Mouse (Mus musculus) layer of hippocampus, adult 9-11 months (tissue): ENCODE results near the gene Palmd.

Experiments used
- DNase-seq: peaks from one replicate; pipeline ENCODE4 v3.0.0; 2022

The Palmd gene

DNA sequence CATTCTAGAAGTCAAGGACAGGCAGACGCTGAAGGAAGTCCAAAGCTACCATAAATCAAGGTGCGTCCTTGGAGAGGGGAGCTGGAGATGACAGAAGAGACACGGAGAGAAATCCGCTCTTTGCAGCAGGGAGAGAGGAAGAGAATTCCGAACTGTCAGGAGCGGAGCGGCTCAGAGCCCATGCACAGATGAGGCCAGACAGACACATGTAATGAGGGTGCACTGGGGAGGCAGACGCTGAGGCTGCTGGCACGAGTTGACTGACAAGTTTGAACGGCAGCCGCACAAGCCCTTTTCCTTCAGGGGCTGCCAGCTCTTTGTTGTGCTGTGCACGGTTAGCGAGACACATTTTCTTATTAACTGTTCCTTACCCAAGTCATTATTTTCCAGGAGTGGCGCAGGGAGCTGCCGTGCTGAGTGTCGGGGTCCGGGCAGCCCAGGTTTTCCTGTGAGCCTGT lies at the start of gene Palmd:
TSS of gene Palmd (minus strand) at position 448 of the 458 bp plus-strand sequence.
- DNase-seq = peak; percentile 60

DNA sequence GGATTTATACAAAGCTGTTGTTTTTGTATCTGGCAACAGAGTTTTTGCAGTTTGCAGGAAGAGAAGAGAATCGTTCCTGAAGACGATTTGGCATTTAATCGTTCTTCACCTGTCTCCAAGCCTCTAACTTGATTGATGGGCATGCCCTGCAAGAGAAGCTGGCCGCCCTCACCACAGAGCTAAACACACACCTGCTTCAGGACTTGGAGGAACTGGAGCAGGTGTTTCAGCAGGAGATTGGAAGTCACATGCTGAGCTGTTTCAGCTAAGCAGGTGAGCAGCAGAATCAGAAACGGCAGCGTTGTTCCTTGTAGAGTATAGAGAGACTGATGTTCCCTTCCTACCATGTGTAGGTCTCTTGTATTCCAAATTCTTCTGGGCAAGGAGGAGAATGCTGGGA lies 41.4 kb upstream of the Palmd start:
- no peak for DNase-seq

DNA sequence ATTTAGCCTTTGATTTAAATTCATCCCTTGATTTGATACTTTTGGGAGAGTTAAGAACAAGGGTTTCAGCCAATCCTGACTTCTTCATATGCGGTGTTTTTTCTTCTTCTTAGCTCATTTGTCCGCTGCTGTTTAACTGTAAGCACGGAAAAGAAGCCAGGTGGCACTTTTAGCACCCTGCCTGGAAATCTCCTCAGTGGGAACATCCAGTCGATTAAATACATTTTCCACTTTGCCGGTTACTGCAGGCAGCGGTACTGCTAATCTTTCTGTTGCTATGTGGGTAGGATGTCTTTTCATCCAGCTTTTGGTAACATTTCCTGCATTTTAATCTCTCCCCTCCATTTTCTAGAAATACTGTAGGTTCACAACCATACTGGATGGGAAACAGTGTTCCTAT lies 38.6 kb upstream of the Palmd start:
- peak; percentile 68 for DNase-seq

DNA sequence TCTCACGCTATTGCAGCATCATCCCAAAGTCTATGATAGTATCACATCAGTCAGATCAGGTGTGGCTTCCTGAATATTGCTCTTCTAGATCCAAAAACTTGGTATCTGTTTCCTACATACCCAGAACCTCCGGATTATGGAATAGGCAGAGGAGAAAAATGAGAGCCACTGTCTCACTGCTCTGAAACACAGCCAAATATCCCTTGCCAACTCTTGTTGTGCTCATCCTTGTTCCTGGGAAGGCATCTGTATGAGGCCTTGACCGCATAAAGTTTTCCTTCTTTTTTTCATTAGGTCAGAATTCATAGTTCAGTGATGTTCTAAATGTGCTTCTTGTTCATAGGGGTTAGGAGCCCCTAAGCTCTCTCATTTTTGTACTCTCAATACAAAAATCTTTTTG lies 37.8 kb upstream of the Palmd start:
- no peak for DNase-seq

DNA sequence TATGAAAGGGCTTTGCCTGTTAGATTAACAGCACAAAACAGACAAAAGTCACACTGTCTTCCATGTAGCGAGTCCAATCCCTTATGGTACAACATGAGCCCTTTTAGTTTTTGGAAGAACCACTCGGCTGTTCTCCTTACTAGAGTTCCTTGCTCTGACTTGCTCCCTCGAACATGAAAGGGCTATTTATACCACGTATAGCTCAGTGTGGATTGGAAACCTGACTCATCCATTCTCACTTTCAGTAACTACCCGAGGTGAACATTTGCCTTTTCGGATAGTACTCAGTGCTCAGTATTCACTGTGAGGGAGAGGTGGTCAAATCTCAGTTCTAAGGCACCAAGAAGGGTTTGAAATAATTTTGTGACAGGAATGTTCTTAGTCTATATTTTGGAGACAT lies 34.6 kb upstream of the Palmd start:
- no peak for DNase-seq

DNA sequence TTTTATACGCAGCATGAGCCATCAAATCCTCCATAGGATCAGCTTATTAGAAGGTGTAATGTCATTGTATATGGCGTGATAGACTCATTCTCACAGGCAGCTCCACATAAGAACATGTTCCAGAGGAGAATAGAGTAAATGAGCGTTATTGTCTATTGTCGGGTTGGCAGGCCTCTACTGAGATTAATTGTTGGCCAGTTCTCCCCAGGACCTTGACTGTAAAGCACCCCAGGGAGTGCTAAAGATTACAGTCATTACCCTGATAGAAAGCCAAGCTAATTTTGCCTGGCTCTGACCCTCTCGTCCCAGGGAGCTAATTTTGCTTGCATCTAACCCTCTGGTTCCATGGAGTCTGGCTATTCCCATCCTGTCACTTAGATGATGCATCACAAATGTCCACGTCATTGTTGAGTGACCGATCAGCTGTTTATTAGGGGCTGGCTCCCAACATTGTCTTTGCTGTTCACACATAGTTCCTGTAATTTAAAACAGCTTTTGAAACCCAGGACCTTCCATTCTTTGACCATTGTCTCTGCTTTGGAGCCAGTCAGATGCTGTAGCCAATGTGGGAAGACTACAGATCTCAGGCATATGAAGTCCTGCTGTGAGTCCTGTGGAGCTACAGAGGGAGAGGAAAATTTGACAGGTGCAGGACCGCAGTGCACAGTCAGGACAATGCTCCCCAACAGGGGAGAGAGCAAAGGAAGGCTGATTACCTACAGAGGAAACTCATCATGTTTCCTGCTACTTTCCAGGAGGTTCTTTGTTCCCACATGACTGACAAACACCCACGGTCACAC lies 33.1 kb upstream of the Palmd start:
- DNase-seq = no peak

DNA sequence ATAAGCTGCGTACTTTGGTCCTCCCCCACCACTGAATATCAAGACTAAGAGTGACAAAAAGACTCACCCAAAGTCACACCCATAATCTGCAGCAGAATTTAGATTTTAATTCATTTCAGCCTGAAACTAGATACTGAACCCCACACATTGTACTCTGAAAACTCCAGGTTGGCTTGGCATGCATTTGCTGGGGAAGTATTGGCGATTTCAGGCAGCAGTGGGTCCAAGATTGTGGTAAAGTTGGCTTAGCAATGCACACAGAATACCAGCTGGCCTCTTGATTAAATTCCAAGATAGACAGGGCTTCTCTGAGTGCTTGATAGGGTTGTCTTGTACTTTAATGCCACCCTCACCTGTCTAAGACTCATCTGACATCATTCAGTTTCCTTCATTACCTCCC lies 24.2 kb upstream of the Palmd start:
- DNase-seq = no peak

DNA sequence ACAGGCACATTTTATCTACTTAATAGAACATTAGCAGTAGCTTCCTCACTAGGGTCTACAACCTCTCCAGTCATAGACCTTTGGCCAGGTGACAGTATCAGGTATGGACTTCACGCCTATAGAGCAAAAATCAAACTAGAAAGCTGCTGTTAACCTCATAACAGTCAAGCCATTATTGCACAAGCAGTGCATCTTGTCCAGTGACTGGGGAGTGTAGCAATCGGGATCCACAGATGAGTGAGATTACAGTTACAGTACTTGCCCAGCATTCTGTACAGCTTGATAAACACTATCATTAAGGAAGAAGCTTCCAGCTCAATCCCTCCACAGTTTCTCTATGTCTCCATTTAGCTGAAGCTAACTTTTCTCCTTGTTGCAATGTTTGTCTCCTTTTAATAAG lies 22.4 kb upstream of the Palmd start:
- no peak for DNase-seq

DNA sequence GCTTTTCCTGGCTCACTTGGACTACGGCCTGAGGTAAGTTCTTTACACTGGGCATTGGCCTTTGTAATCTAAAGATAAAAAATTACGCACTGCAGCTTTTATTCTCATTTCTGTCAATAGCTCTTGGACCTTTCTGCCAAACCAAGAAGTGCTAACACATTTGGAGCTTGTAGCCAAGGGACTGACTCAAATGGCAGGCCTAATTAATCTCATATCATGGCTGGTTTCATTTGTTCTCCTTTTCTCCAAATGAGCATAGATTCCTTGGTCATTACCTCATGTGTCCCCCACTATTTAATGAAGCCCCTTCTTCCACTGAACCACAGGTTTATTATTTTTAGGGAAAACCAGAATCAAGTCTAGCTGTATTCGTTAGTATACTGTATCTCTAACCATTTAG lies 19.4 kb upstream of the Palmd start:
- no peak for DNase-seq

DNA sequence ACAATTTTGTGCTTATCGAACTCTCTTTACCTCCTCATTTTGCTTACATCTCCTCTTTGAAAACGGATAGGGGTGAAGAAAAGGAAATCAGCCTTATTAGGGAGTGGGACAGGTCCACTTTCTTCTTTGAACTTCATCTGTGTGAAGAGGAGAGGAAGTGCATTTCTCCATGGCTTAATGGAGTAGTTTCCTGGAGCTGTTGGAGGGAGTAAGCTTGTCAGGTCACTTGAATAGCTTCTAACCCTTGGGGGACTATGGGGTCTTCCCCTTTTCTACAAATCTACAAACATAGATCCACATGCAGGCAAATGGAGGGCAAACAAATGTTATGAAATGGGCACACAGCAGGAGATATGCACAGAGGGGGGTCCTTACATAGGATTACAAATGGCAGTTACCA lies 17.7 kb upstream of the Palmd start:
- DNase-seq = no peak

DNA sequence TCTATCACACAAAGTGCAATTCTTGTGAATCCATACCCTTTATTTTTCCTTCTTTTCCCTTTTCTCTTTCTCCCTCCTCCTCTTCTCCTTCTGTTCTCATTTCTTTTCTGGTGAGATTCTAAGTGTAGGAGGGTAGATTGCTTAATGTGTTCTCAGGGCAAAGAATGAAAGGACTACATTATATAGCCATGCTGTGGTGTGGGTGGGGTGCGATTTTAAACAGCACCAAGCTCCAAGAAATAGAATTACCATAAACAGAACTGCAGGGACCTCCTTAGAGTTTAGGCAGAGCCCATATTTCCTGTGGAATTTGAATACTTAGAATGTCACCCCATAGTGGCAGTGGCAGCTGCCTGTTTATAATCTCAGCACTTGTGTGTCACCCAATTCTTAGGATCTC lies 17.0 kb upstream of the Palmd start:
- peak; percentile 81 for DNase-seq

DNA sequence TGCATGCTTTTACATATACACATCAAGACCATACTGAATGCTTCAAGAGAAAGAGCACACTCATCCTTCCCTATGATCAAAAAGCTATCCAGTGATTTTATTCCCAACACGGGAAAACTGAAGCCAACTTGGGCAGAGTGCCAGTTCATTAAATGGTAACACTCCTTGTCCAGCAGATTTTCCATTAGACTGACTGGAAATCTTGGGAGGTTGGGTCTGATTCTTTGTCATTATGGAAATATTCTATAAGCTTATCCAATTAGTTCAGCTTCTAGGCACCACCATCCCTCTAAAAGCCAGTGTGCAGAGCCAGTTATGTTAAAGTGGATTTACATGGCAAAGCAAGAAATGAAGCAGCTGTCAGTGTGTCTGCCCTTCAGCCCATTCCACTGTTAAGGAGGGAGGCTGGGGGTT lies 16.3 kb upstream of the Palmd start:
- DNase-seq = peak; percentile 34

DNA sequence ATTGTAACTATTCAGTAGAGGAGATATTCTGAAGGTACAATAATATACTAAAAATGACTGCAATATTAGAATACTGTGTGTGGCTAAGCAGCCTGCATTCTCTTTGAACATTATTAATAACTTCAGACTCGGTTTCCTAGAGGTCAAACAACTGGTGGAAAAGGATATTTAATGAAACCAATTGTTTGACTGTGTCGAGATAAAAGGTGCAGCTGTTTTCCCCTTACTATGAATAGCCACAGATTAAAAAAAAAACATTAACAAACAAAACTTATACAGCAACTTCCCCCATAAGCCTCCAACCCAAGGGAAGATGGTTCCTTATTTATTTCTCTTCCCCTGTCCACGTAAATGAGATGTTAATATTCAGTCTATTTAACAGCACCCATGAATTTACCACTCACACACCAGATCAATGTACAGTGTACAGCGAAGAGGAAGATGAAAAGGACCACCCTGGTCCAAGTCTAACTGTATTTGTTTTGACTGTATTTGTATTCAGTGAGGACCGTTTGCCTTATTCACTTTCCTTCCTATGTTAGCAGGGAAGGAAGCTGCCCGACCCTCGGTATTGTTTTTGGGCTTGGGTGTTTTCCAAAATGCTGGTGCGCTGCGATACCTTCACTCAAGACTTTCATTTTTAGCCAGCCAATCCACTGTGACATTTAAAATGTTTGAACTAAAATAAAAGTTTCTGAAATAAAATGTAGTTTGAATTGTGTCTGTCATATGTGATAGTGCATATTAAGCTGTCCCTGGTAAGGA lies 13.2 kb upstream of the Palmd start:
- DNase-seq = no peak

DNA sequence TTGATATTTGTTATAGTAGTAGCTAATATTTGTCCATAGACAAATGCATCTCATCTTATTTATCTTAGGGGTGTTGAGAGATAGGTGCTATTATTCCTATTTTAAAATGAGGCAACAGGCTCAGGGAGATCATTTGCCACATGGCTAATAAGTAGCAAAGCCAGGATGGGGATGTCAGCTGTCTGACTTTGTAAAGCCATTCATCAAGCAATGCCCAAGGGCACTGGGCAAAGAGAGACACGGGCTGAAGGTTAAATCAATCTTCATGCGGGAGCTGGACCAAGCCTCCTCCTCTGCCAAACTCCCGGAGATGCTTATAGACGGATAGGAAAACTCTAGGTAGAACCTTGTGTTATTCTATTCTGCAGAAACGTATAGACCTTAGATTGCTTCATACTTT lies 999 bp upstream of the Palmd start:
- no peak for DNase-seq

DNA sequence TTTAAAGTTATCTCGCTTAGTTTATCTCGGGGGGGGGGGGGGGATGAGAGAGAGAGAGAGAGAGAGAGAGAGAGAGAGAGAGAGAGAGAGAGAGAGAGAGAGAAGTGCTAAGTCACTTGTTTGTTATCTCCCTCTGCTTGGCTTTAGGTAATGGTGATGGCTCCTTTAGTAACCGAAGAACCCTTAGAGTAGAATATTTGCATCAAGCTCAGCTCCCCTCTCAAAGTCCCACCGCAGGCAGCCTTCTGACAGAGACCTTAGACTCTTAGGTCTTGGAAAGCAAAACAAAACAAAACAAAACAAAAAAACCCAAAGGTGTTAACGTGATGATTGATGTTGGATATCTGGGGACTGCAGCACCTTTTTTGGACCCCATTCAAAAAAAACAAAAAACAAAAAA lies 216 bp upstream of the Palmd start:
- DNase-seq = no peak

DNA sequence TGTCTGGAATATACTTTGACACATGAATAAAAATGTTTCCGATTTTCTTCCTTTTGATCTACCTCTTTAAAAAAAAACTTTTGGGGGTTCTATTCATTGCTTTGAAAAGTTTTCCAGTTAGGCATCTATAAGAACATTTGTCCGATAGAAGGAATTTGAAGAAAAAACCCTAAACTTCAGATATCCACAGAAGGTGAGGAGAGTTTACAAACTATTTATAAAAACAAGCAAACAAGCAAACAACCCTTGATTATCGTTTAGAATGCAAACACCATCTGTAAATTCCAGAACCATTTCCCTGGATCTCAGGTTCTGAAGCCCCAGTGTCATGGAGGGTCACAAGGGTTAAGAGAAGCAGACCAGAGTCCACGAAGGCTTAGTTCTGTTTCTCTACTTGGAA lies 820 bp downstream of the Palmd start, which contains the start of gene 4930455H04Rik:
TSS of gene 4930455H04Rik (plus strand) at position 301 of the 400 bp plus-strand sequence.
- DNase-seq = no peak

DNA sequence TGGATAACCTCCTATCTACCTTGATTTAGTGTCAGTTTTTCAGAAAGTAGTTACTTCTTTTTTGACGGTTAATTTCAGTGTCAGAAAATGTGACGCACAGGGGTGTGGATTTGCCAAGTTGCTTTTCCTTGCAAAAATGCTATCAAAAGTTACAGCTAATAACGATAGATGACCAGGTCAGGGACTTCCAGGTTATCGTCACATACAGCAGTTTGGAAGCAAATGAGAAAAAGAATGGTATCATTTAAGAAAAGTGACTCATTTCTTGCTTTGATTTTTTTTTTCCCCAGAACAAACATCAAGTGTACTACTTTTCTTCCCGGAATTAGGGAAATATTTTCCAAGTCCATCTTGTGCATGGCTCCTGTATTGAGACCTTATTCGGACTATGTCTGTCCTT lies 1.4 kb downstream of the Palmd start:
- DNase-seq = no peak

DNA sequence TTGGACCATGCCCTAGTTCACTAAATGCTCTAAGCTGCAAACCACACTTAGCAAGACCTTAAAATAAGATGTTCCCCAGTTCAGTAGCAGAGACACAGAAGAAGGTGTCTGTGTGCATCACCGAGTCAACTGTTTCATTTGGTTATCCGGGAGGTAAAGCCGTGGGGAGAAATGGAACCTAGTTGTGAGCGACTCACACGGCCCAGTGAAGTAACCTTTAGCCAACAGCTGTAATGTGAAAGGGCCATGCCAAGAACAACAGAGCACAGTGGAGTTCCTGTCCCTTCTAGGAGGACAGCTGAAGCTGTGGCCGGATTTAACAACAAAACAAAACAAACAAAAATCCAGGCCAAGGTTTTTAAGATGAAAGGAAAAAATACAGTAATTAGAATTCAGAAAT lies 2.0 kb downstream of the Palmd start:
- no peak for DNase-seq

DNA sequence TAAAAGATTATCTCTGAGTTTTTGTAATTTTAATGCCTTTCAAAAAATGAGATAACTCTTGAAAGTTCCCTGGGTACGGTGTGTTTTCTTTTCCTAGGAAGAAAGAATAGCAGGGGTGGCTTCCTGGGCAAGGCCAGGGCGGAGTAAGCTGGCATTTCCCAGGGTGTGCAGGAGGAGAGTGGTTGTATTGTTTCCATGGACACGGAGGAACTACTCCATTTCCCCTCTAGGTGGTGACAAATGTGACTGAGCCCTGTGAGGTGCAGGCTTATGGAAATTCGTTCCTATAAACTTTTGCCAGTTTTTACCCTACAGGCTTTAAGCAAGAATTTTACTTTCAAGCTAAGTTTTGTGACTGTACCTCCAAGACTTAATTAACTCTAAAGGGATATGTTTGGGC lies 2.6 kb downstream of the Palmd start:
- DNase-seq = peak; percentile 73

DNA sequence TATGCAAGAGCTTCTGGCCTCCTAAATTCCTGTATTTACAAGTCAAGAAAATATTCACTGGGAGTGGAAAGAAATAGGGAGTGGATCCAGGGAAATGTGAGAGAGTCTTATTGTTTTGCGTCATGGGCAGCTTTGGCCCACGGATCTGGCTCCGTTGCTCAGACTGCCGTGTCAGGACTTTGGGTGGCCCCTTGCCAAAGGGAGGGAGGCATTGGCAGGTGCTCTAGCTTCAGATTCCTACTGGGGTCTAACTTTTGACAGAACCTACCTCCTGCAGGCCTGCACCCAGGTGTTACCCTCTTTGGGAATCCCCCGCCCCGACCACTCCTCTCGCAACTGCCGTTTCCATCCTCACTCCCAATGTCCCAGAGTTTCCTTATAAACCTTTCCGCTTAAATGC lies 4.4 kb downstream of the Palmd start:
- no peak for DNase-seq

DNA sequence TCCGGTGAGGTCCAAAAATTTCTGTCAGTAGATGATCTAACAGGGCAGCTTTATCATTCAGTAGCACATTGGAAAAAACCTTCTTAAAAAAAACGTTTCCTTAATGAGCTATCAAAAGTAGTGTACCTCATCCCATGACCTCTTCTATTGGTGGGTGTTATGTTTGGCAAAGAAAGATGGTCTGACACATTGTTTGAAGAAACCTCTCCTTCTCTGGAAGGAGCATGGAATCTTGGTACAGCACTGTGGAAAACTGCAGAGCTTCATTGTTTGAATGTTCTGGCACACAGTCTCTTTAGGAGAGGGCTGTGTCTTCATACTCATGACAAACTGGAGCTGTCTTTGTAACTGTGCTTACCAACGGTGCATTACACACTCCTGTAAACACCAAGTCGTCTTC lies 5.6 kb downstream of the Palmd start:
- no peak for DNase-seq

DNA sequence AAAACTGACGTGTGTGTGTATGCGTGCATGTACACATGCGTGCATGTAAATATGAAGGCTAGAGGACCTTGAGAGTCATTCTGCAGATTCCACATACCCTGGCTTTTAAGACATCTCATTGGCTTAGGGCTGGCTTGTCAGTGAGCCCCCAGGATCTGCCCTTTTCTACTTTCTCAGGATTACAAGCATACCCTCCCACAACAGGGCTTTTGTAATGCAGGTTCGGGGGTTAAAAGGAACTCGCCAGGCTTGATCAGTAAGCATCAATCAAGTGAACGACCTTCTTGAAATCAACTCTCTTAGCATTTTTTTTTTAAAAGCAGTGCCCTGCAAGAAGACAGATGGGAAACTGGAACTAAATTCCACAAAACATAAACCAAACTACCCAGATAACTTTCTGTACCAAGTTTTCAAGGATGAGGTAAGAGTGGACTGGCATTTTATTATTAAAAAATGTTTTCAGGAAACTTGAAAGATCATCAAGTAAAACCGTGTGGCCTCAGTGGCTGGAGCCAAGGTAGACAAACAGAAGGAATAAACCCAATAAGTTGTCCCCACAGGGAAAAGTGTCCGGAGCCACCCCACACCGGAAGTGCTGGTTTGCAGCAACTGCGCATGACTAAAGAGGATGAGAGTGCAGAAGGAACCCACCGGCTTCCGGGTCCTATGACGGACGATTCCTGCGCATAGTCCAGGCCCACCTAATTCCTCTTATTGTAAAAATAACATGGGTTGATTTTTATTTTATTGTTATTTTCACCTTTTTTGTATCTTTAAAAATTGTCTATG lies 7.2 kb downstream of the Palmd start:
- no peak for DNase-seq

DNA sequence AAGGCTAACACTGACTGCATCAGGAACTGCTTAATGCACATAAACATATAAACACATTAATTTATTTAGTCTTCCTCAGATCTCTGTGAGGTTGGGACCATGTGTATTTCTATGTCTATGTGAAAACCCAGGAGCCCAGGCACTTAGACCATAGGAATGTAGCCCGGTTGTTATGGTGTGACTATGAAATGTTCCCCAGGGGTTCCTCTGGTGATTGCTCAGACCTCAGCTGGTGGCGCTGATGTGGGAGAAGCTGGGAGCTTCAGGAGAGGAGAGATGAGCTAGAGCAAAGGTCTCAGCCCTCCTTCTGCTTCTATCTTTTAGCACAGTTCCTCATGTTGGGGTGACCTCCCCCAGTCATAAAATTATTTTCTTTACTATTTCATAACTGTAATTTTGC lies 8.4 kb downstream of the Palmd start:
- no peak for DNase-seq

DNA sequence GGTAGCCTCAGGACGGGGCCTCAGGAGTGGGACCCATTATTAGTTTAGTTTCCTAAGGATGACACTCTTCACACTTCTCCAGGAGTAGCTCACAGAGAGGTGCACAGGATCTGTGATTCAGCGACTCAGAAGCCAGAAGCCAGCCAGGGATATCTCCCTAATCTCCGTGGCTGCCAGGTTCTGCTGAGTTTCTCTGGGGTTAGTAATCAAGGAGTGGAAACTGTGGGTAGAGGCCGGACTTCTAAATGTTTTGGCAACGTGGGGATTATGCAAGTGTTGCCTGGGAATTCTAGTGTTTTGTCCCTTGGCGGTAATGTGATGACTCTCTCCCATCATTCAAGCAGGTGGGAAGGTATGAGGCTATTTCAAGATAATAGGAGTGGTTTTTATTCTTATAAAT lies 13.7 kb downstream of the Palmd start:
- no peak for DNase-seq
